Mouse (Mus musculus) liver, embryonic 14.5 days (tissue): Measurements from ENCODE around the gene Tshb. TPM values are rescaled to one million over a fixed set of nuclear protein-coding genes. Genes with fewer than 3 reads are reported as not detected.

Experiments used
- ATAC-seq: fragments of 200-750 bp; cut with Nextera tagmentation; 2 replicates; pipeline ENCODE4 v1.8.0; 2017; ENCODE audit warnings: moderate number of reproducible peaks, mild to moderate bottlenecking, moderate library complexity; ENCODE audit not compliant: insufficient read depth
- DNase-seq, 3 experiments: peaks; one replicate each; pipeline ENCODE4 v3.0.0-alpha.2; 2012 to 2013; ENCODE audit warnings: low read depth in 3 of 3, low spot score in 3 of 3
- H3K27ac ChIP-seq: fragments of 300-500 bp; sonication (generic); 2 replicates; pipeline ENCODE4 v1.5.1; 2014; ENCODE audit warnings: moderate library complexity, mild to moderate bottlenecking, control low read depth, inconsistent platforms
- H3K27me3 ChIP-seq: fragments of 300-500 bp; sonication (generic); 2 replicates; pipeline ENCODE4 v1.6.1; 2014; ENCODE audit warnings: mild to moderate bottlenecking, low read length, moderate library complexity; ENCODE audit not compliant: control insufficient read depth, insufficient read depth
- H3K36me3 ChIP-seq: fragments of 300-500 bp; sonication (generic); replicated peaks from 2 replicates; pipeline ENCODE4 v1.6.1; 2014; ENCODE audit warnings: low read depth; ENCODE audit not compliant: control insufficient read depth, insufficient read depth
- H3K4me1 ChIP-seq, 2 experiments: fragments of 200-500 bp in 1 of 2; fragments of 300-500 bp in 1 of 2; sonication (generic) in 1 of 2; replicated peaks; 2 replicates each; pipeline ENCODE4 v1.6.1; 2012 to 2014; ENCODE audit warnings: antibody characterized with exemption in 1 of 2, inconsistent platforms in 1 of 2, low read length in 1 of 2; ENCODE audit not compliant: control insufficient read depth in 2 of 2, insufficient read depth in 2 of 2
- H3K4me2 ChIP-seq: fragments of 300-500 bp; sonication (generic); 2 replicates; pipeline ENCODE4 v1.6.1; 2014; ENCODE audit warnings: low read depth, mild to moderate bottlenecking, control low read depth, moderate library complexity
- H3K4me3 ChIP-seq, 2 experiments: fragments of 200-500 bp in 1 of 2; fragments of 300-500 bp in 1 of 2; sonication (generic) in 1 of 2; 2 replicates each; pipeline ENCODE4 v1.5.1; 2012 to 2014; ENCODE audit warnings: low read depth in 2 of 2, low read length in 2 of 2, mild to moderate bottlenecking in 2 of 2, control low read depth in 1 of 2, inconsistent platforms in 1 of 2, moderate library complexity in 1 of 2; ENCODE audit not compliant: insufficient read depth in 1 of 2
- H3K9ac ChIP-seq: fragments of 300-500 bp; sonication (generic); replicated peaks from 2 replicates; pipeline ENCODE4 v1.6.1; 2014; ENCODE audit warnings: mild to moderate bottlenecking, control low read depth, moderate library complexity
- H3K9me3 ChIP-seq: fragments of 300-500 bp; sonication (generic); 2 replicates; pipeline ENCODE4 v1.6.1; 2016; ENCODE audit warnings: low read length, mixed read lengths; ENCODE audit not compliant: control insufficient read depth
- CTCF ChIP-seq: IDR thresholded peaks from 2 replicates; pipeline ENCODE4 v1.5.1; 2016; ENCODE audit warnings: antibody characterized with exemption, low read depth, control low read depth
- EP300 ChIP-seq: IDR thresholded peaks from 2 replicates; pipeline ENCODE4 v1.6.1; 2016; ENCODE audit warnings: antibody characterized with exemption, low read depth
- WGBS: fragments of 180-500 bp; shearing (Covaris S2); extraction: QIAGEN DNeasy Blood & Tissue Kit; methylation state at CpG from one replicate; pipeline ENCODE4 v1.1.7; 2014; ENCODE audit not compliant: insufficient replicate concordance; 5-methylcytosine and 5-hydroxymethylcytosine counted together
- polyA plus RNA-seq, 2 experiments: library from polyadenylated mRNA; depleted of rRNA in 1 of 2; stranded (reverse) in 1 of 2; unstranded in 1 of 2; fragments of >200 nt; fragmentation: Nextera tagmentation in 1 of 2; extraction: Ambion mirVana in 1 of 2; gene quantifications; 2 replicates each; pipeline versions ENCODE4 v1.2.1 to v1.2.3; 2012 to 2014

Tshb gene
- polyA plus RNA-seq, 2 experiments = not detected

- H3K4me3 ChIP-seq = no peak overlapping the region
- no peaks in the 10 kb centered on the region for H3K36me3 ChIP-seq
- 25% methylated on average over 10 of the region's 10 CpGs for WGBS
- no peaks in the 10 kb centered on the region for H3K4me1 ChIP-seq
- no peak for TF ChIP-seq CTCF
- no peak for TF ChIP-seq EP300
- DNase-seq (no peak), ATAC-seq (no peak)
- H3K27ac ChIP-seq = no peak overlapping the region
- H3K27me3 ChIP-seq = no peaks in the 10 kb centered on the region
- H3K4me2 ChIP-seq = no peak overlapping the region
- H3K9ac ChIP-seq = no peak overlapping the region
- H3K9me3 ChIP-seq = no peaks in the 10 kb centered on the region
Measured at GRCm38 (mm10) chr3:102763713-102764400, 18.7 kb downstream of the Tshb start.

GRCm38 (mm10) chr3:102762388-102762787, 20.1 kb downstream of the Tshb start:
- DNase-seq = no peak
- Histone ChIP-seq H3K9ac (no peak overlapping the region), H3K36me3 (no peaks in the 10 kb centered on the region), H3K27me3 (no peaks in the 10 kb centered on the region), H3K27ac (no peak overlapping the region), H3K4me2 (no peak overlapping the region), H3K9me3 (no peaks in the 10 kb centered on the region), H3K4me1 (no peaks in the 10 kb centered on the region), H3K4me3 (no peak overlapping the region)
- WGBS = 57% methylated on average over 3 of the region's 3 CpGs
- ATAC-seq = no peak
- TF ChIP-seq CTCF (no peak), EP300 (no peak)

GRCm38 (mm10) chr3:102760236-102760635, 22.3 kb downstream of the Tshb start:
- no peak overlapping the region for H3K9ac ChIP-seq
- DNase-seq = no peak

DNA sequence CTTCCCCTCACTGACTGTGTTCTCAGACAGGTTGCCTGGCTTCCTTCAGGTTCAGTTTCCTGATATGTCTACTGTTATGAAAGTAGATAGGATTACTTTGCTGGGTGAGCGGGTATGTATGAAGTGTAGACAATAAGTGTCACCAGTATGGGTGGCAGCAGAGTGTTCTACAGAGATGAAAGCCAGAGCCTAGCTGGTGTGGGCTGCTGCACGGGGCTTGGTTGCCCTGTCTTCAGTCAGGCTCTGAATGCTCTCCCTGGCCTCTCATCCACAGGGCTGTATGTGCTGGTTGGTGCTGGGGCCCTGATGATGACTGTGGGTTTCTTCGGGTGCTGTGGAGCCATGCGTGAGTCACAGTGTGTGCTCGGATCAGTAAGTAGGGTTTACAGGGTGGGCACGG, 25.5 kb downstream of the Tshb start:
- ATAC-seq = no peak
- Histone ChIP-seq H3K4me3 (no peak overlapping the region), H3K4me1 (peaks cover 0 to 1% of the 10 kb centered on the region in 2 experiments; a peak in 1 of 4 replicates), H3K36me3 (no peaks in the 10 kb centered on the region), H3K9me3 (no peaks in the 10 kb centered on the region), H3K27me3 (no peaks in the 10 kb centered on the region), H3K9ac (no peak overlapping the region), H3K4me2 (no peak overlapping the region), H3K27ac (no peak overlapping the region)
- WGBS = 63% methylated on average over 6 of the region's 6 CpGs
- no peak for DNase-seq
- TF ChIP-seq EP300 (no peak), CTCF (no peak)

More at GRCm38 (mm10) chr3:102760236-102760635, 22.3 kb downstream of the Tshb start:
- H3K9me3 ChIP-seq = no peaks in the 10 kb centered on the region
- H3K4me2 ChIP-seq = no peak overlapping the region
- peaks cover 0 to 1% of the 10 kb centered on the region in 2 experiments; a peak in 1 of 4 replicates for H3K4me1 ChIP-seq
- TF ChIP-seq EP300 (no peak), CTCF (no peak)
- 56% methylated on average over 3 of the region's 3 CpGs for WGBS
- no peaks in the 10 kb centered on the region for H3K27me3 ChIP-seq
- H3K4me3 ChIP-seq = no peak overlapping the region
- H3K36me3 ChIP-seq = no peaks in the 10 kb centered on the region
- ATAC-seq = no peak
- H3K27ac ChIP-seq = no peak overlapping the region

DNA sequence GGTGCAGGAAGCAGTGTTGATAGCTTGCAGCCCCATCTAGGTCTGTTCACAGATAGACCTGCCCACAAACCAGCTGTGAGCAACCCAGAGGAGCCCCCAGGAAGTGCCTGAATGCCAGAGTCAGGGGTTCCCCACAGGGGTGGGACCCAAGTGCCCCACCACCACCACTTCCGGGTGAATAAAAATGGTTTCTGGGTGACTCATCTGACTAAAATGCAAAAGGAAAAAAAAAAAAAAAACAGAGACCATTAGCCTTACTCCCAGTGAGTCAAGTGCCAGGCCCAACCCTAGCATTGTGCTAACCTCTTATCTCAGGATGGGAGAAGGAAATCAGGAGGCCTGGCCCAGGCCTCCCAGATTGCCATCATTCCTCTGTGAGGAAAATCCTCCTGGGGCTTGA, 26.7 kb downstream of the Tshb start:
- no peak for ATAC-seq
- no peaks in the 10 kb centered on the region for H3K36me3 ChIP-seq
- TF ChIP-seq EP300 (no peak), CTCF (no peak)

More for the DNA sequence above, 26.7 kb downstream of the Tshb start:
- H3K9me3 ChIP-seq = no peaks in the 10 kb centered on the region
- no peaks in the 10 kb centered on the region for H3K27me3 ChIP-seq
- H3K27ac ChIP-seq = no peak overlapping the region
- H3K4me1 ChIP-seq = peaks cover 0 to 1% of the 10 kb centered on the region in 2 experiments; a peak in 1 of 4 replicates
- DNase-seq = no peak
- H3K4me3 ChIP-seq = no peak overlapping the region
- no peak overlapping the region for H3K4me2 ChIP-seq
- WGBS = 18% methylated on average over 1 of the region's 1 CpGs
- no peak overlapping the region for H3K9ac ChIP-seq
